Mouse (Mus musculus) mouse trophoblast stem cell (cell line): ENCODE results near the gene Wipf2.

Experiments
- in situ Hi-C, 2 experiments: fragments of 300-500 bp; cut with MseI, MboI; formaldehyde crosslinking; loops; 2 replicates in 1 of 2; 3 replicates in 1 of 2; pipeline ENCODE4 v1.15.1; 2025

Gene Wipf2

DNA sequence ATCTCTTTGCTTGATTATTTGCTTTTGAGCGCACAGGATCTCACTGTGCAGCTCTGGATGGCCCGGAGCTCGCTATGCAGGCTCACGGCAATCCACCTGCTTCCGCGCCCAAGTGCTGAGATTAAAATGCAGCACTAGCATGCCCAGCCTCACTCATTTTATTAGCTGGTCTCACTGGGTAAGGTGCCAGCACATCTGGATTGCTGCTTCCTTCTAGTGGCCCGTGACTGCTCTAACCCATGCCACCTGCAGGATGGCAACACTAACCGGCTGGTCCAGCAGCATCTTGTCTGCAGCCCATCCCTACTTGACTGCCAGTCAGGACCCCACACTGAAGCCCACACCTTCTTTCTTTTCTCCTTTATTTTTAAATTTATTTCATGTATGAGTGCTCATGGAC, 9.3 kb upstream of the Wipf2 start:
- in situ Hi-C loops: no loop called here

DNA sequence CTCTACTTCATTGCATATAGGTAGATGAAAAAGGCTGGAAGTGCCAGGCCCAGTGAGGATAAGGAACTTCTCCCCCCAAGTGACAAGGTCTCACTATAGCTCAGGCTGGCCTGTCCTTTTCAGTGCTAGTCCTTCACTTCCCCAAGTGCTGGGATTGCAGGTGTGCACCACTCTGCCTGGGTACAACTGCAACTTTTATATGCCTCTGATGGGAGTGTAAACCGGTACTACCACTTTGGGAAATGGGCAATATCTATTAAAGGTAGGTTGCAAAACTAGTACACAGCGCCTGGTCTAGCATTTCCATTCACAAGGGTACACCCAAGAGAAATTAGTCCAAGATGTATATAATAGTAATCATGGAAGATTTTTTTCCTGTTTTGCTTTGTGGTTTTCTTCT, 8.8 kb upstream of the Wipf2 start:
- in situ Hi-C loops: no loop called here

DNA sequence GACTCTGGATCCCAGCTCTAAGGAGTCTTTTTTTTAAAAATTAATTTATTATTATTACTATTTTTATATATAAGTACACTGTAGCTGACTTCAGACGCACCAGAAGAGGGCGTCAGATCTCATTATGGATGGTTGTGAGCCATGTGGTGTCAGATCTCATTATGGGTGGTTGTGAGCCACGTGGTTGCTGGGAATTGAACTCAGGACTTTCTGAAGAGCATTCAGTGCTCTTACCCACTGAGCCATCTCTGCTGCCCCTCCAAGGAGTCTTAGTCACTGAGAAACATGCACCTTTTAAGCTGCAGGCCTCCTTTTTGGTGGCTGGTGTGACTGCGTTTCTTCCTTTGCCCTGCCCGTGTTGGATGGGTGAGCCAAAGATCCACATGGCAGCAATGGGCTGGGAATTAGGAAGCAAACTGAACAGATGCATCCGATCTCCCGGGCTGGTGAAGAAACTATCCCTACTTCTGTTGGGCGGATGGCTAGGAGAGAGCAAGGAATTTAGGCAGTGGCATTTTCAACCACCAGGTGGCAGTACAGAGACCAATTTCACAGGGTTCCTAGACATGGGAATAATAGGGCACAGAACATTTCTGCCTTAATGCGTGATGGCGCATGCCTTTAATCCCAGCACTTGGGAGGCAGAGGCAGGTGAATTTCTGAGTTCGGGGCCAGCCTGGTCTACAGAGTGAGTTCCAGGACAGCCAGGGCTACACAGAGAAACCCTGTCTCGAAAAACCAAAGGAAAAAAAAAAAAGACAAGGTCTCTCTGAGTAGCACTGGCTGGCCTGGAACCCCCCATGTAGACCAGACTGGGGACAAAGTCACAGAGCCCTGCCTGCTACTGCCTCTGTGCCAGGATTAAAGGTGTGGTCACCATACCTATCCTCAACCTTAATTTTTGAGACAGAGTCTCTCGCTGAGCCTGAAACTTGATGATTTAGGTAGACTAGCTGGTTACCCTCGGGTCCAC, 4.4 kb upstream of the Wipf2 start:
- in situ Hi-C loops: no loop called here

DNA sequence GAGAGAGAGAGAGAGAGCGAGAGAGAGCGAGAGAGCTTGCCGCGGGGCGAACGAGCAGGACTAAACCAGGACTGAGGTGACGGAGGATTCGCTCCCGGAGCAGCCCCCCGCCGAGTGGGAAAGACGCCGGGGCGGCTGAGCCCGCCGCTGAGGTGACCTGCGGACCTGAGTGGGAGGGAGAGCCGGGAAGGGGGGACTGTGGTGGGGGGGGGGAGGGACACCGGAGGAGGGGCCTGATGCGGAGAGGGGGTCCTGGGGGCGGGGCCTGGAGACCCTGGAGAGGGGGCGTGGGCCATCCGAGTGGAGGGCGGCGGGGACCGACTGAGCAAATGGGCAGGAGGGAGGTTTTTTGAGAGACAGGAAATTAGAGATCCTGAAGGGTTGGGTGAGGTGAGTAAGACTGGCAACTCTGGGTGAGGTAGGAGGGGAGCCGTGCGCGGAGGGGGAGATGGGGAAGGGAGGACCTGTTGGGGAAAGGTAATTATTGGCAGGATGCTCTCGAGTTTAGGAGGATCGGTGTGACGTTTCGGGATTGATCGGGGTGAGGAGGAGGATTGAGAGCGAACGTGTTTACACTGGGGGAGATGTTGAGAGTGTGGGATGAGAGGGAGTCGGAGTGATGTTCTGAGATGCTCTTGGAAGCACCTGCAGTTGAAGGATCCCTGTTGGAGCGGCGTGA, 452 bp downstream of the Wipf2 start:
- in situ Hi-C loops: no loop called here

DNA sequence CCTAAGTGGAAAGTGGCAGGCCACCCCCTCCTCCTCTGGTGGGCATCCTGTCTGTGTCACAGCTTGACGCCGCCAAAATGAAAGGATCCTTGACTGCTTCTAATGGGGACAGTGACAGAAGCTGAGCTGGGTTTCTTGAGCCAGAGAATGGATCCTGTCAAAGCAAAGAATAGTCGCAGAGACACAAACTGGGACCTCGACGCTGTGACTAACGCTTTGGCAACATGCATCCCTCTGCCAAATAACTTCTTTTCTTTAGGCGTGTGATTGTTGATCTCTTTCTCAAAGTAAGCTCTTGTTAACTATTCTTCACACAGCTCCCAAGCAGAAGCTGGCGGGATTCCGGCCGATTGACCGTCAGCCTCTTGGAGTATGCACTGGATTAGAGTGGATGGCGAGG, 3.9 kb downstream of the Wipf2 start:
- in situ Hi-C loops: no loop called here

DNA sequence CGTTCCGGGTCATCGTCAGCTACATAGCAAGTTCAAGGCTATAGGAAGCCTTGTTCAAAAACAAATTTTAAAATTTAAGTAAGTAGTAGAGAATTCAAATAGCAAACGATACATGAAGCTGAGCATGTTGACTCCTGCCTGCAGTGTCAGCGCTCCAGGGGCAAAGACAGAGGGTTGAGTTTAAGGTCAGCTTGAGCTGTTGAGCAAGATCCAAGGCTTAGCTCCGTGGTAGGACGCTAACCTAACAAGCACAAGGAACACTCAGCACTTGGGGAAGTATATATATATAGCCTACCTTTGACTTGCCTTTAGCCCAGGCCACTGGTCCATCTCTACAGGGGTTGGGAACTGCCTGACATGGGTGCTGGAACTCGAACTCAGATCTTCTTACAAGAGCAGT, 6.5 kb downstream of the Wipf2 start:
- in situ Hi-C loops: no loop called here

DNA sequence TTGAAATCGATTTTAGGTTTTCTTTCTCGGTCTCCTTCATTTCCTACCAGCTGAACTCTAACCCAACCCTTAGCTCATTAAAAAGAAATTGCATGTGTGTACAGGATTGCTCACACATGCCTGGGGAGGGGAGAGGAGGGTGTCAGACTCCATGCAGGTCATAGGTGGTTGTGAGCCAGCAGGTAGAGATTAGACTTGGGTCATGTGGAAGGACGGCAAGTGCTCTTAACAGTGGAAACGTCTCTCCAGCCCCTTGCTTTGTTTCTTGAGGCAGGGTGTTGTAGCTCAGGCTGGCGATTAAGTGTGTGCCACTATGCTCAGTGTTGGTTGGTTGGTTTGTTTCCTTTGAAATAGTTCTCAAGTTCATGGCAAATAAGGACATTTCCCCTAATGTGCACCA, 7.4 kb downstream of the Wipf2 start:
- in situ Hi-C loops: no loop called here

DNA sequence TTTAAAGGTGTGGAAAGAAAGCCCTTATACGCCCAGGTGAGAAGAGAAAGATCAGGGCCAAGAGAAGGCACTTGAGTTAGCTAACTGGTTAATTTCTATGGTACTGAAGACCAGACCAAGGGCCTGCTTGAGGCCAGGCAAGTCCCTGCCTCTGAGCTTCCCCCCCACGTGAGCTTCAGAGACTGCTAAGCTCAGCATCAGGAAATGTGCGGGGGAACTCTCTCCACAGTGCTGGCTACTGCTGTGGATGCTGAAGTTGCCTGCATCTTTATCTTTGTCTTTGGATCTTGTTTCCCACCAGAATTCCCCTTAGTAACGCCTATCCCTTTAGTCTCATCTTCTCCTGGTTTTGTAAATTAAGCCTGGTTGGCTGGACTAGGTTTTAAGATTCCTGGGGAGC, 8.0 kb downstream of the Wipf2 start:
- in situ Hi-C loops: no loop called here

DNA sequence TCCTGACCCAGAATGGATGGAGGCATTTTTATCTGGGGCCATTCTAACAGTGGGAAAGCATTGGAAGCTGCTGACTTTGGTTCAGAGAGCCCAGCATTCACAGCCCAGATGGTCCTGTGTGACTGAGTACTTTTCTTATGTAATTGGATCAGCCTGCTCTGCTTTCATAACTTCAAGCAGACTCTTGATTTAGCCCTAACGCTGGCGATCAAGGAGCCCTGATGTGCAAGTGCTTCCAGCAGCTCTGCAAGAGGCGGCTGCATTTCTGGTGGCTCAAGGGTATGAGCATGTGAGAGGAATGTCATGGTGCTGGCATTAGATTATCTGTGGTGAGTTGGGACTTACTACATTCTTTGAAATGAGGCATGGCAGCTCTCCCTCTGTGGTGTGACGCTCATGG, 8.6 kb downstream of the Wipf2 start:
- in situ Hi-C loops: no loop called here

DNA sequence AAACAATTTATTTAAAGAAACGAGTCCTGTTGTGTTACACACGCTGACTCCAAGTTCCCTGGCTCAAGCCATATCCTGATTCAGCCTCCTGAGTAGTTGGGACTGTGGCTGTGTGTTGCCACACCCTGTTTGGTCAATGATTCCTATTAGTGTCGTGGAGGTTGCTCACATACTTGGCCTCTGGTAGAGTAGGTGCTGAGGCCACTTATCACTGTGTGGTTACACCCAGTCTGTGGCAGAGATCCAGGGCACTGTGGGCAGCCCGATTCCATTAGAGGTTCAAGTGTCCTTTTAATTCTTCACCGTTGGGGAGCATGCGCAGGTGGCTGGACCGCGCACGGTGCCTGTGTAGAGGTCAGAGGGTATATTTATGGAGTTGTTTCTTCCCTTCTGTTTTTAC, 10.5 kb downstream of the Wipf2 start:
- in situ Hi-C loops: no loop called here

DNA sequence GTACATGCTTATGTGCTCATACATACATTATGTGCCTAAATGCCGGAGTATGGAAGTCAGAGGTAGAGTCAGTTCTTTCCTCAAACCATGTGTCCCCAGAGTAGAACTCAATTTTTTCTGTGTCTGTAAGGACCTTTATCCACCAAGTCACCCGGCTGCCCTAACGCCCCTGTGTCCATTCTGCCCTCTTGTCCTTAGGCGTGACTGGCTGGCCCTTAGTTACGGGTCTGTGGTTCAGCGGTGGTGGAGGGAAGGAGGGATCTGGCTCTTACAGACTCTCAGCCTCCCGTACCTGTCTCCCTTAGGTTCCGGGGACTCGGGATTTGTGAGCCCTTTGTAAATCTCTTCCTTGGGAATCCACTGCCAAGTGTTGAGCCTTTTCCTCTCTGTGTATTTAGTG, 13.6 kb downstream of the Wipf2 start:
- in situ Hi-C loops: no loop called here

DNA sequence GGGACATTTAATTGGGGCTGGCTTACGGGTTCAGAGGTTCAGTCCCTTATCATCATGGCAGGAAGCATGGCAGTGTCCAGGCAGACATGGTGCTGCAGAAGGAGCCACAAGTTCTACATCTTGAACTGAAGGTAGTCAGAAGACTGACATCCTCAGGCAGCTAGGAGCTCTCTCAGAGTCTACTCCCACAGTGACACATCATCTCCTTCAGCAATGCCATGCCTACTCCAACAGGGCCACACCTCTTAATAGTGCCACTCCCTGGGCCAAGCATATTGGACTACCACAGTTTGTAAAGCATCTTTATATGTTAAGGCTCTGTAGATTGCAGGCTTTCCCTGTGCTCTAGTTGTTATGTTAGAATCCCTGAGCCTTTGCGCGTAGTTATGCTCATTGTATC, 24.3 kb downstream of the Wipf2 start:
- in situ Hi-C loops: no loop called here

DNA sequence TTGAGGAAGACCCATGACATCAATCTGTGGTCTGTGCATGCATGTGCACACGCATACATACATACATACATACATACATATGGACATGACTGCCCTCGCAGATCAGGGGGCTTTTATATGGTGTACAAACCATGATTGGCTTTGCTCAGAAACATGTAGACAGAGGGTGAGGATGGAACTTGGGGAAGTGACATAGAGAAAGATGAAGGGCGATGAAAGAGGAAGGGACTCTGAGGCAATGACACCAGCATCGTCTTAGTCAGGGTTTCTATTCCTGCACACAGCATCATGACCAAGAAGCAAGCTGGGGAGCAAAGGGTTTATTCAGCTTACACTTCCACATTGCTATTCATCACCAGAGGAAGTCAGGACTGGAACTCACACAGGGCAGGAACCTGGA, 25.6 kb downstream of the Wipf2 start:
- in situ Hi-C loops: no loop called here

DNA sequence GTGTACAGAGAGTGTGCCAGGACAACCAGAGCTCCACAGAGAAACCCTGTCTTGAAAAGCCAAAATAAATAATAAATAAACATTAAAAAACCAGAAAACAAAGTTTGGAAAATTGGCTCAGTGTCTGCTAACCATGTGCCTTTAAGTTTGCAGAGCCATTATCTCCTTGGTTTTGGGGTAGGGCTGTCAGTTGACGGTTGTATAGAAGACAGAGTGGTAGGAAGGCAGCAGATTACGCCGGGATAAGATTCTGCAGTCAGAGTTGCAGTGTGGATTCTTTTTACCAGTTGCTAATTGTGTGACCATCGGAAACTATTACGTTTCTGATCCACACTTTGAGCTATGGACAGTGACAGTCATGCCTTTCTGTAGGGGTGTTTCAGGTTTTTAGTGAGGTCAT, 26.5 kb downstream of the Wipf2 start:
- in situ Hi-C loops: no loop called here

DNA sequence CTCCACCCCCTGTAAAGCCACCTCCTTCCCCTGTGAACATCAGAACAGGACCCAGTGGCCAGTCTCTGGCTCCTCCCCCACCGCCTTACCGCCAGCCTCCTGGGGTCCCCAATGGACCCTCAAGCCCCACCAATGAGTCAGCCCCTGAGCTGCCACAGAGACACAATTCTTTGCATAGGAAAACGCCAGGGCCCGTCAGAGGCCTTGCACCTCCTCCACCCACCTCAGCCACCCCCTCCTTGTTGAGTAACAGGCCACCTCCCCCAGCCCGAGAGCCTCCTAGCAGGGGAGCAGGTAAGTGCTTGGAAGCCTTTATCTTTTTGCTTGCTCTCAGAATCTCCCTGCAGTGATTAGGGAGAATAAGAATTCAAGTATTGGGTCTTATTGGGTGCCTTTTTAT, 29.0 kb downstream of the Wipf2 start:
- in situ Hi-C loops: no loop called here

DNA sequence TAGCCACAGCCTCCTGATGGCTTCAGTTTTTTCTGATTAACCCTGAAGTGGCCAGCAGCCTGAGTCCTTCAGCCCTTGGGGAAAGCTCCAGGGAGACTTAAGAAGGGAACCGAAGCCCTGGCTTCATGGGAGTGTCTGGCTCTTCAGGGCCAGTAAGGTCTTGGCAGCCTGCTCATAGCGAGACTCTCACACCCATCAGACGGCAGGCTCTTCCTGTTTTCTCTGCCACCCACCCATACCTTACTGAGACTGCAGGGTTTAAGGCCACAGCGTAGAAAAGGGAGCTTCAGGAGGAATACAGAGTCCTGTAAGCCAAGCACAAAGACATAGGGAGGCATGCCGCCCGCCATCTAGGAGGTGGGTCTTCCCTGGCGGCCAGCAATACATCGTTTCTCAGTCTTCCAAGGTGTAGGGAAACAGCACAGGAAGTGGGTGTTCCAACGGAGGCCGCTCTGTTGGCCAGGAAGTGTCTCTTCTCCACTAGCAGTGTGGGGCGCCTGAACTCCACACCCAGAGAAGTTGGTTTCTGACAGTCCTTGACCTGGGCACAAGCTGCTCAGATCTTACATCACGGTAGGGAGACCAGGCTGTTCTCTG, 37.2 kb downstream of the Wipf2 start:
- in situ Hi-C loops: no loop called here

DNA sequence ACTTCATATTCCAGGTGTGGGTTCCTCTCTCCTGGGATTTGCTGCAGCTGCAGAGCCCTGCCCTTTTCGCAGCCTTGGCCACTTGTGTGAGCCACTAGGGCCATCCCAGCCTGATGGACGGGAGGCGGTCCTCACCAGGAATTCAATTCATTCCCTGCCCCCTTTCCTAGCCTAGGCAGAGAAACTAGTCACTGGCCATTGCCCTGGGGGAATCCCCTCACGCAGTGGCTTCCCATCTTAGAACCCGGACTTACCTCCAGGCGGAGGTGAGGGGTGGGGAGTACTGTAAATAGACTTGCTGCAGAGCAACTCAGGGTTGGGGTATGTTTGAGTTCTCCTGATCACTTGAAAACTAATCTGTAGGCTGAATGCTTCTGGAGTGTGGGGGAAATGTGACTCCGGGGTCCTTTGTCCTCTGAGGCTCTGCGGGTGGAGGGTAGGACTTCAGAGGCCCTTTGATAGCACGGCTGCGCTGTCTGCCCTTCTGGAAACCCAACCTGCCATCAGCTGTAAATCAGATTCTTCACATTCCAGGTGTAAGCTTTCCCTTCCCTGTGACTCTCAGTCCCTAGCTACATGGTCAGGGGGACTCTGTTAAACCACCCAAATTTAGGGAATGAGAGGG, 39.3 kb downstream of the Wipf2 start:
- in situ Hi-C loops: no loop called here

DNA sequence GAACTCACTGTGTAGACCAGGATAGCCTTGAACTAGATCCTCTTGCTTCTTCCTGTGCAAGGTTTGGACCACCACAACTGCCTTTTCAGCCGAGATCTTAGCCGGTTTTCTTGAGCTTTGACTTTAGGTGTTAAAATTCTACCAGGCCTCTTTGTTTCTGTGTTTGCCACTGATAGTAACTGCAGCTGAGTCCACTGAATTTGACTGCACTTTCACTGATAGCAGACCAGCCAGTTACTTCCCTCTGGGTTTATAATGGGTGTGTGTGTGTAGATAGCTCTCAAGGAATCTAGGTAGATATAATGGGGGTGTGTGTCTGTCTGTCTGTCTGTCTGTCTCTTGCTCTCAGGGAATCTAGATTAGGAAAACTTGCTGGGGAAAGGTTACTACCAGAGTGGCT, 41.1 kb downstream of the Wipf2 start:
- in situ Hi-C loops: no loop called here

DNA sequence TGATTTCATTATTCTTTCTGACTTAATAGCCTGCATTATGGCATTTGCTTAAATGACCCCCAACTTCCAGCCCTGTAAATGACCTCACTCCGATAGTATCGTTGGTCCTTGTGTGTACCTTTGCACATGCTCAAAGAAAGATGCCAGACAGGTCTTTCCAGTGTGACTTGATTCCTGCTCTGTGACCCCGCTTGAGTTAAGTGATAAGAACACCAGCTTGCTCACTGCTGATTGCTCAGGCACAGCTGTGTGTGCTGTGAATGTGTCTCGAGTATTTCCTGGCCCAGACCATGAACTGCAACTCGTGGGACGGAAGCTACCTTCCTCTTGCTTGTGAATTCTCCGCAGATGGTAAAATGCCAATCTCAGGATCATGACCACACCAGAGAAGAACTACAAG, 41.6 kb downstream of the Wipf2 start:
- in situ Hi-C loops: no loop called here

DNA sequence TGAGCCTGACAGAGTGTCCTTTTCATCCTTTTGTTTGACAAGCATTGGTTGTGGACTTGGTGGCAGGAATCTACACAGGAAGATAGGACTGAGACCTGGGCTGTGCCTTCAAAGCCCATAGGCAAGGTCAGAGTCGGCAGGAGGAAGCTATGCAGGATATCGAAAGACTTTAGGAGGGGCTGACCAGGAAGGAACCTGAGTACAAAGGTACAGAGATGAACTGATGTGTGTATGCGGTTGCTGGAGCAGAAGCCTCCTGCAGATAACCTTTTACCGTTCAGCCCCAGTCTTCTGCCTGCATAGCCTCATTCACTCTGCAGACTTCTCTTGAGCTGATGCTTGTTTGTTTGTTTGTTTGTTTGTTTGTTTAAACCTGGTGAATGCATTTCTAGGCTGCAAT, 42.1 kb downstream of the Wipf2 start:
- in situ Hi-C loops: no loop called here

DNA sequence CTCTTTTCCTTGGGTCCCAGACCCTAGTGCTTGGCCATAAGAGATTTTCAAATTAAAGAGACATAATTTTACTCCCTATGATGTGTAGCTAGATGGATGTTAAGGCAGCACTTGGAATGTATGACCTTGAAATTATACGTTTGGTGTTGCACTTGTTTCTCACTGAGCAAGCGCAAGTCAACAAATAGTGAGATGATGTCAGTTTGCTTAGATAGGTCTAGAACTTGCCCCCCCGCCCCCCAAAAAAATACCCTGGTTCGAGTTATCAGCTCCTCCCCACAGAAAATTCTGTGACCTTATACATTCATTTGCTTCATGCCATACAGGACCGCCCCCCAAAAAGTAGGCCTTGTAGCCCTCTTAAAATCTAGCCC, 43.6 kb downstream of the Wipf2 start:
- in situ Hi-C loops: no loop called here

DNA sequence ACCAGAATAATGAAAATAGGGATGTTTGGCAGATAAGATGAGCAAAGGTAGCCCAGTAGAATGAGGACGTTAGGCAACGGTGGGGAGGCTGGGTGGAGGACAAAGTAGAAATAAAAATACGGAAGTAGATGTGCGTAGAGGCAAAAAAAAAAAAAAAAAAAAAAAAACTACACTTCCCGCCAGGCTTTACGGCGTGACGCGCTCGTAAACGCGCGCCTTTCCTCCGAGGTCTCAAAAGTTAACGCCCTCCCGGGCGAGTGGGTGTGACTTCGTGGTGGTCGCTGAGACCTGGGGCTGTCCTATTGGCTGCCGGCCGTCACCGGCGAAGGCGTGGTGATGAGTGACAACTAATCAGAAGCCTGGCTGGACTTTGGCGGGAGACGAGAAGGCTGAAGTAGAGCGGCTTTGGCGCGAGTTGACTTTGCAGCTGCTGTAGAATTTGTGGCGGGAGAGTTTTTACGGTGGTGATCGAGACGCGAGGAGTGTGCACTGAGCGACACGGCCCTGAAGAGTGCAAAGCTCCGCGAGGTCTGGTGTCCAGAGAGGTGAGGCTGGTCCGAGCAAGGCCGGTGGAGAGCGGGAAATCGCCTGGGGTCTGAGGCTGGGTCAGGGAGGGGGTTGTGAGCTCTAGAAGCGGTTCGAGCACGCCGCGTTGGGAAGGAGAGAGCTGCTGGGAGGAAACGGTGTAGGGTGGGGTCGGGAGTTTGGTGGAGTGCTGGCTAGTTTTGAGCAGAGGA, 44.2 kb downstream of the Wipf2 start, which contains the start of gene Cdc6:
Gene Cdc6 (plus strand): TSS at position 365 of the 737 bp plus-strand sequence.
- in situ Hi-C loops: no loop called here
